Mouse (Mus musculus) forebrain, postnatal 0 days (tissue): Measurements from ENCODE around the gene Rab5if. TPM values are rescaled to one million over a fixed set of nuclear protein-coding genes. Genes with fewer than 3 reads are reported as not detected.
"Not testable (repeated sequence)": the region's sequence is repeated elsewhere in the genome, so short reads cannot be mapped to it uniquely, and the experiment has no call there.

Experiments
- ATAC-seq: fragments of 200-750 bp; cut with Nextera tagmentation; 2 replicates; pipeline ENCODE4 v1.8.0; 2017; ENCODE audit warnings: mild to moderate bottlenecking, moderate library complexity
- DNase-seq: peaks from one replicate; pipeline ENCODE4 v3.0.0-alpha.2; 2015
- H3K27ac ChIP-seq: fragments of 300-500 bp; sonication (generic); 2 replicates; pipeline ENCODE4 v1.5.1; 2014; ENCODE audit warnings: low read depth, mild to moderate bottlenecking, antibody characterized with exemption, low read length, moderate library complexity, mixed read lengths
- H3K27me3 ChIP-seq: fragments of 300-500 bp; sonication (generic); 2 replicates; pipeline ENCODE4 v1.6.1; 2014; ENCODE audit warnings: mild to moderate bottlenecking, low read length, mixed read lengths; ENCODE audit not compliant: insufficient read depth
- H3K36me3 ChIP-seq: fragments of 300-500 bp; sonication (generic); 2 replicates; pipeline ENCODE4 v1.6.1; 2014; ENCODE audit warnings: mild to moderate bottlenecking, moderate library complexity; ENCODE audit not compliant: insufficient read depth
- H3K4me1 ChIP-seq: fragments of 300-500 bp; sonication (generic); 2 replicates; pipeline ENCODE4 v1.6.1; 2014; ENCODE audit warnings: antibody characterized with exemption; ENCODE audit not compliant: insufficient read depth
- H3K4me2 ChIP-seq: fragments of 300-500 bp; sonication (generic); 2 replicates; pipeline ENCODE4 v1.6.1; 2014; ENCODE audit warnings: low read depth, mild to moderate bottlenecking, moderate library complexity
- H3K4me3 ChIP-seq: fragments of 300-500 bp; sonication (generic); 2 replicates; pipeline ENCODE4 v1.5.1; 2014; ENCODE audit warnings: low read depth, low read length, mixed read lengths
- H3K9ac ChIP-seq: fragments of 300-500 bp; sonication (generic); 2 replicates; pipeline ENCODE4 v1.6.1; 2014; ENCODE audit warnings: mild to moderate bottlenecking
- H3K9me3 ChIP-seq: fragments of 300-500 bp; sonication (generic); 2 replicates; pipeline ENCODE4 v1.6.1; 2016; ENCODE audit warnings: low read length
- CTCF ChIP-seq: sonication (generic); IDR thresholded peaks from 2 replicates; pipeline ENCODE4 v1.5.1; 2016; ENCODE audit warnings: antibody characterized with exemption, control low read depth, low read depth
- WGBS: fragments of 180-500 bp; shearing (Covaris S2); extraction: QIAGEN DNeasy Blood & Tissue Kit; methylation state at CpG from one replicate; pipeline ENCODE4 v1.1.7; 2014; 5-methylcytosine and 5-hydroxymethylcytosine counted together
- polyA plus RNA-seq: library from polyadenylated mRNA; unstranded; fragments of >200 nt; fragmentation: Nextera tagmentation; extraction: Ambion mirVana; gene quantifications from 2 replicates; pipeline ENCODE4 v1.2.1, GENCODE M21; 2015
- total RNA-seq: library from RNA; depleted of rRNA; stranded (reverse); fragments of >200 nt; gene quantifications from 2 replicates; pipeline ENCODE4 v1.2.3, GENCODE M21; 2014; rRNA removed

The Rab5if gene
- total RNA-seq (123 TPM in 2 replicates), polyA plus RNA-seq (154 and 169 TPM in 2 replicates)

GRCm38 (mm10) chr2:156862772-156863486 lies at the start of gene Rab5if:
TSS of gene Rab5if (plus strand) at chr2:156863128.
- peaks cover 27% of the 10 kb centered on the region for H3K36me3 ChIP-seq
- TF ChIP-seq CTCF = peak; percentile 90
- peak within 1 kb of the TSS; percentile 85 for H3K4me2 ChIP-seq
- no peaks in the 10 kb centered on the region for H3K27me3 ChIP-seq
- ATAC-seq (peak; percentile 98), DNase-seq (peak; percentile 99)
- under 1% methylated on average over 94 of the region's 98 CpGs for WGBS
- H3K9ac ChIP-seq = peak within 1 kb of the TSS; percentile 96
- H3K4me3 ChIP-seq = peak within 1 kb of the TSS; percentile 78
- H3K9me3 ChIP-seq = no peaks in the 10 kb centered on the region
- H3K4me1 ChIP-seq = peaks cover 12% of the 10 kb centered on the region
- H3K27ac ChIP-seq = peak within 1 kb of the TSS; percentile 89

GRCm38 (mm10) chr2:156814344-156814801 lies 48.6 kb upstream of the Rab5if start:
- Histone ChIP-seq H3K4me3 (no peak overlapping the region), H3K36me3 (no peaks in the 10 kb centered on the region), H3K27me3 (no peaks in the 10 kb centered on the region), H3K9me3 (no peaks in the 10 kb centered on the region), H3K9ac (no peak overlapping the region), H3K27ac (no peak overlapping the region), H3K4me2 (no peak overlapping the region), H3K4me1 (no peaks in the 10 kb centered on the region)
- 24% methylated on average over 8 of the region's 8 CpGs for WGBS
- TF ChIP-seq CTCF = no peak
- DNase-seq (no peak), ATAC-seq (no peak)

GRCm38 (mm10) chr2:156814893-156815292 lies 48.0 kb upstream of the Rab5if start:
- H3K27ac ChIP-seq = no peak overlapping the region
- no peaks in the 10 kb centered on the region for H3K36me3 ChIP-seq
- no peak for TF ChIP-seq CTCF
- DNase-seq (no peak), ATAC-seq (no peak)
- no peak overlapping the region for H3K9ac ChIP-seq
- H3K4me2 ChIP-seq = no peak overlapping the region
- H3K4me3 ChIP-seq = no peak overlapping the region
- H3K27me3 ChIP-seq = no peaks in the 10 kb centered on the region
- H3K9me3 ChIP-seq = no peaks in the 10 kb centered on the region
- no peaks in the 10 kb centered on the region for H3K4me1 ChIP-seq
- WGBS = 46% methylated on average over 5 of the region's 5 CpGs

GRCm38 (mm10) chr2:156815412-156815811 lies 47.5 kb upstream of the Rab5if start:
- WGBS = 69% methylated on average over 3 of the region's 3 CpGs
- ATAC-seq = no peak
- Histone ChIP-seq H3K36me3 (no peaks in the 10 kb centered on the region), H3K4me2 (no peak overlapping the region), H3K9ac (no peak overlapping the region), H3K27me3 (no peaks in the 10 kb centered on the region), H3K4me1 (no peaks in the 10 kb centered on the region), H3K9me3 (no peaks in the 10 kb centered on the region), H3K4me3 (no peak overlapping the region), H3K27ac (no peak overlapping the region)
- DNase-seq = no peak
- no peak for TF ChIP-seq CTCF

GRCm38 (mm10) chr2:156816116-156816515 lies 46.8 kb upstream of the Rab5if start:
- no peak overlapping the region for H3K4me3 ChIP-seq
- H3K4me1 ChIP-seq = no peaks in the 10 kb centered on the region
- no peak overlapping the region for H3K9ac ChIP-seq
- TF ChIP-seq CTCF = no peak
- no peaks in the 10 kb centered on the region for H3K9me3 ChIP-seq
- H3K27me3 ChIP-seq = no peaks in the 10 kb centered on the region
- no peak overlapping the region for H3K4me2 ChIP-seq
- ATAC-seq = no peak
- no peaks in the 10 kb centered on the region for H3K36me3 ChIP-seq
- DNase-seq = no peak
- WGBS = 47% methylated on average over 1 of the region's 1 CpGs
- H3K27ac ChIP-seq = no peak overlapping the region

GRCm38 (mm10) chr2:156825128-156825527 lies 37.8 kb upstream of the Rab5if start:
- not testable (repeated sequence) for H3K4me1 ChIP-seq, H3K4me2 ChIP-seq, H3K36me3 ChIP-seq, H3K27ac ChIP-seq, H3K27me3 ChIP-seq, H3K9me3 ChIP-seq, DNase-seq, H3K9ac ChIP-seq, H3K4me3 ChIP-seq, ATAC-seq
- peak; percentile 20; the same call in 1 of the 2 replicates for TF ChIP-seq CTCF
- WGBS = 89% methylated on average over 6 of the region's 6 CpGs

GRCm38 (mm10) chr2:156834336-156834735 lies 28.6 kb upstream of the Rab5if start:
- 96% methylated on average over 11 of the region's 11 CpGs for WGBS
- ATAC-seq (no peak), DNase-seq (no peak)
- H3K4me1 ChIP-seq = no peaks in the 10 kb centered on the region
- no peak overlapping the region for H3K4me3 ChIP-seq
- no peak overlapping the region for H3K4me2 ChIP-seq
- H3K9me3 ChIP-seq = no peaks in the 10 kb centered on the region
- H3K36me3 ChIP-seq = no peaks in the 10 kb centered on the region
- H3K27ac ChIP-seq = no peak overlapping the region
- H3K9ac ChIP-seq = no peak overlapping the region
- H3K27me3 ChIP-seq = no peaks in the 10 kb centered on the region
- TF ChIP-seq CTCF = no peak
